Mouse (Mus musculus): Measurements from ENCODE around the gene Ggt6. TPM values are rescaled to one million over a fixed set of nuclear protein-coding genes. Genes with fewer than 3 reads are reported as not detected.
"Not testable (repeated sequence)": the region's sequence is repeated elsewhere in the genome, so short reads cannot be mapped to it uniquely, and the experiment has no call there.

Gene Ggt6
- polyA plus RNA-seq, 1 experiment from 2014 or later: not detected

GRCm38 (mm10) chr11:72428694-72429093 lies 6.6 kb upstream of the Ggt6 start:
- 5% methylated on average over 5 of the region's 5 CpGs for WGBS
- H3K4me3 ChIP-seq (ENCODE audit: low read depth, low read length): no peak overlapping the region
- H3K4me1 ChIP-seq (ENCODE audit: control insufficient read depth, insufficient read depth, low read length): no peaks in the 10 kb centered on the region
- ATAC-seq (peak; percentile 61), DNase-seq (ENCODE audit: low spot score) (peak; percentile 80)
- no peak overlapping the region for H3K27ac ChIP-seq (ENCODE audit: low read depth, low read length)
- H3K9me3 ChIP-seq (replicated peaks; ENCODE audit: control insufficient read depth, low read length): no peaks in the 10 kb centered on the region
- no peak overlapping the region for H3K4me2 ChIP-seq (ENCODE audit: low read length)
- no peaks in the 10 kb centered on the region for H3K36me3 ChIP-seq (ENCODE audit: control insufficient read depth, insufficient read depth, low read length)
- H3K27me3 ChIP-seq (replicated peaks; ENCODE audit: control insufficient read depth, insufficient read depth, low read length): no peaks in the 10 kb centered on the region
- H3K9ac ChIP-seq (ENCODE audit: low read length): no peak overlapping the region

- H3K4me3 ChIP-seq (ENCODE audit: low read depth, low read length): no peak overlapping the region
- WGBS: 49% methylated on average over 7 of the region's 7 CpGs
Measured at GRCm38 (mm10) chr11:72429288-72429690, 6.0 kb upstream of the Ggt6 start.

GRCm38 (mm10) chr11:72430311-72431068 lies 4.8 kb upstream of the Ggt6 start:
- 60% methylated on average over 9 of the region's 9 CpGs for WGBS
- not testable (repeated sequence) for H3K4me3 ChIP-seq (ENCODE audit: low read depth, low read length)

More at GRCm38 (mm10) chr11:72429288-72429690, 6.0 kb upstream of the Ggt6 start:
- no peaks in the 10 kb centered on the region for H3K36me3 ChIP-seq (ENCODE audit: control insufficient read depth, insufficient read depth, low read length)
- ATAC-seq: peak; percentile 79
- H3K4me2 ChIP-seq (ENCODE audit: low read length): peak overlapping the region; percentile 18; the same call in 1 of the 2 replicates
- DNase-seq (ENCODE audit: low spot score): peak; percentile 83
- H3K27me3 ChIP-seq (replicated peaks; ENCODE audit: control insufficient read depth, insufficient read depth, low read length): no peaks in the 10 kb centered on the region
- H3K9ac ChIP-seq (ENCODE audit: low read length): no peak overlapping the region
- no peak overlapping the region; the same call in 1 of the 2 replicates for H3K27ac ChIP-seq (ENCODE audit: low read depth, low read length)
- H3K9me3 ChIP-seq (replicated peaks; ENCODE audit: control insufficient read depth, low read length): no peaks in the 10 kb centered on the region
- no peaks in the 10 kb centered on the region for H3K4me1 ChIP-seq (ENCODE audit: control insufficient read depth, insufficient read depth, low read length)

GRCm38 (mm10) chr11:72435694-72436045 lies 344 bp downstream of the Ggt6 start:
- no peaks in the 10 kb centered on the region for H3K4me1 ChIP-seq (ENCODE audit: control insufficient read depth, insufficient read depth, low read length)
- WGBS: 39% methylated on average over 2 of the region's 2 CpGs
- ATAC-seq (no peak), DNase-seq (ENCODE audit: low spot score) (no peak)
- no peak overlapping the region for H3K4me2 ChIP-seq (ENCODE audit: low read length)
- no peak overlapping the region for H3K27ac ChIP-seq (ENCODE audit: low read depth, low read length)
- no peaks in the 10 kb centered on the region for H3K9me3 ChIP-seq (replicated peaks; ENCODE audit: control insufficient read depth, low read length)
- no peaks in the 10 kb centered on the region for H3K27me3 ChIP-seq (replicated peaks; ENCODE audit: control insufficient read depth, insufficient read depth, low read length)
- H3K36me3 ChIP-seq (ENCODE audit: control insufficient read depth, insufficient read depth, low read length): no peaks in the 10 kb centered on the region
- no peak overlapping the region for H3K4me3 ChIP-seq (ENCODE audit: low read depth, low read length)
- H3K9ac ChIP-seq (ENCODE audit: low read length): no peak overlapping the region

More at GRCm38 (mm10) chr11:72430311-72431068, 4.8 kb upstream of the Ggt6 start:
- not testable (repeated sequence) for H3K27ac ChIP-seq (ENCODE audit: low read depth, low read length); H3K9me3 ChIP-seq (replicated peaks; ENCODE audit: control insufficient read depth, low read length); H3K27me3 ChIP-seq (replicated peaks; ENCODE audit: control insufficient read depth, insufficient read depth, low read length); H3K36me3 ChIP-seq (ENCODE audit: control insufficient read depth, insufficient read depth, low read length); ATAC-seq; H3K9ac ChIP-seq (ENCODE audit: low read length); H3K4me2 ChIP-seq (ENCODE audit: low read length); H3K4me1 ChIP-seq (ENCODE audit: control insufficient read depth, insufficient read depth, low read length); DNase-seq (ENCODE audit: low spot score)

- WGBS: 68% methylated on average over 5 of the region's 5 CpGs
Measured at GRCm38 (mm10) chr11:72436271-72436670, 945 bp downstream of the Ggt6 start.

GRCm38 (mm10) chr11:72436756-72437650 lies 1.7 kb downstream of the Ggt6 start:
- Histone ChIP-seq H3K4me3 (ENCODE audit: low read depth, low read length) (no peak overlapping the region), H3K27me3 (replicated peaks; ENCODE audit: control insufficient read depth, insufficient read depth, low read length) (no peaks in the 10 kb centered on the region), H3K27ac (ENCODE audit: low read depth, low read length) (no peak overlapping the region), H3K4me1 (ENCODE audit: control insufficient read depth, insufficient read depth, low read length) (peaks cover 2% of the 10 kb centered on the region), H3K9ac (ENCODE audit: low read length) (no peak overlapping the region), H3K4me2 (ENCODE audit: low read length) (no peak overlapping the region), H3K36me3 (ENCODE audit: control insufficient read depth, insufficient read depth, low read length) (no peaks in the 10 kb centered on the region), H3K9me3 (replicated peaks; ENCODE audit: control insufficient read depth, low read length) (no peaks in the 10 kb centered on the region)
- ATAC-seq (no peak), DNase-seq (ENCODE audit: low spot score) (no peak)
- WGBS: 71% methylated on average over 16 of the region's 16 CpGs

More at GRCm38 (mm10) chr11:72436271-72436670, 945 bp downstream of the Ggt6 start:
- Histone ChIP-seq H3K27me3 (replicated peaks; ENCODE audit: control insufficient read depth, insufficient read depth, low read length) (no peaks in the 10 kb centered on the region), H3K9ac (ENCODE audit: low read length) (no peak overlapping the region), H3K4me3 (ENCODE audit: low read depth, low read length) (no peak overlapping the region), H3K4me1 (ENCODE audit: control insufficient read depth, insufficient read depth, low read length) (no peaks in the 10 kb centered on the region), H3K36me3 (ENCODE audit: control insufficient read depth, insufficient read depth, low read length) (no peaks in the 10 kb centered on the region), H3K4me2 (ENCODE audit: low read length) (no peak overlapping the region), H3K27ac (ENCODE audit: low read depth, low read length) (no peak overlapping the region), H3K9me3 (replicated peaks; ENCODE audit: control insufficient read depth, low read length) (no peaks in the 10 kb centered on the region)
- ATAC-seq (no peak), DNase-seq (ENCODE audit: low spot score) (no peak)

- WGBS: 72% methylated on average over 4 of the region's 4 CpGs
- no peak overlapping the region for H3K27ac ChIP-seq (ENCODE audit: low read depth, low read length)
Measured at GRCm38 (mm10) chr11:72438411-72438810, 3.1 kb downstream of the Ggt6 start.

GRCm38 (mm10) chr11:72440597-72440964 lies 5.3 kb downstream of the Ggt6 start:
- Histone ChIP-seq H3K9ac (ENCODE audit: low read length) (peak overlapping the region; percentile 80), H3K4me3 (ENCODE audit: low read depth, low read length) (peak overlapping the region; percentile 68), H3K27ac (ENCODE audit: low read depth, low read length) (peak overlapping the region; percentile 92), H3K36me3 (ENCODE audit: control insufficient read depth, insufficient read depth, low read length) (peaks cover 33% of the 10 kb centered on the region), H3K4me2 (ENCODE audit: low read length) (peak overlapping the region; percentile 84)
- H3K4me1 ChIP-seq (ENCODE audit: control insufficient read depth, insufficient read depth, low read length); DNase-seq (ENCODE audit: low spot score); H3K27me3 ChIP-seq (replicated peaks; ENCODE audit: control insufficient read depth, insufficient read depth, low read length); H3K9me3 ChIP-seq (replicated peaks; ENCODE audit: control insufficient read depth, low read length): not testable (repeated sequence)
- whole genome bisulfite sequencing: 48% methylated on average over 6 of the region's 6 CpGs
- peak; percentile 38; the same call in 1 of the 2 replicates for ATAC-seq

More at GRCm38 (mm10) chr11:72438411-72438810, 3.1 kb downstream of the Ggt6 start:
- Histone ChIP-seq H3K27me3 (replicated peaks; ENCODE audit: control insufficient read depth, insufficient read depth, low read length) (no peaks in the 10 kb centered on the region), H3K4me3 (ENCODE audit: low read depth, low read length) (no peak overlapping the region), H3K9me3 (replicated peaks; ENCODE audit: control insufficient read depth, low read length) (no peaks in the 10 kb centered on the region), H3K9ac (ENCODE audit: low read length) (no peak overlapping the region), H3K4me1 (ENCODE audit: control insufficient read depth, insufficient read depth, low read length) (peaks cover 6% of the 10 kb centered on the region), H3K36me3 (ENCODE audit: control insufficient read depth, insufficient read depth, low read length) (peaks cover 12% of the 10 kb centered on the region), H3K4me2 (ENCODE audit: low read length) (no peak overlapping the region)
- DNase-seq (ENCODE audit: low spot score) (no peak), ATAC-seq (no peak)
